In the genomic region with DNA sequence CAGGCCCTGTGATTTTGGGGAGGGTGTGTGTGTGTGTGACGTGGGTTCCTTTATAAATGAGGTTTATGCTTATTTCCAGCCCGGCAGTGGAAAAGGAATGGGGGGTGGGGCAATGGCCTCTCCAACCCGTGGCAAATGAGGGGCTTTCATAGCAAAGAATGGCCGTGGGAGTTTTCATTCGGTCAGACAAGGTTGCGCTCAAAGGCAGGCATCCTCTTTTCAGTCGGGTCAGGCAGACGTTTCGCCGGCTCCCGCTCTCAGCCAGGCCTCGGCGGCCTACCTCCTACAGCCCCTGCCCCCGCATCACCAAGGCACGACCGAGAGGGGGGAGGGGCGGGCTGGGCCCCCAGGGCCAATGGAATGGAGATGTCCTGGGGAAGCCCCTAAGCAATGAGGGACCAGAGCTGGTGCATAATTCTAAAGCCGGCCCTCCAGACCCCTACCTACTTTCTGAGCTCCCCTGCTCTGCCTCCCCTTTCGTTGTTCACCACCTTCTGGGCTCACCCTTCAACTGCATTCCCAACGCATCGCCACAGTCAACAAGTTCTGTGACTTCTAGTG, we compare ENCODE assay signal across 10 mouse cellular contexts. TPM values are rescaled to one million over a fixed set of nuclear protein-coding genes. Genes with fewer than 3 reads are reported as not detected.
DNase-seq lines count a peak whose midpoint lies in the region; ATAC-seq and TF ChIP-seq lines count a peak whose summit lies in the region.
"Had no signal": no experiment of that assay in that cellular context is flagged by ENCODE, and none has a peak within 500 bp of the region (broad histone marks: within the 10 kb centered on the region; RNA-seq: fewer than 3 reads in every experiment).

No protein-coding gene starts in this region.

- no peaks in the 10 kb centered on the region for H3K36me3 ChIP-seq in forebrain, embryonic 12.5 days (replicated peaks)
- no peaks in the 10 kb centered on the region for H3K36me3 ChIP-seq in forebrain, embryonic 16.5 days (ENCODE audit: control insufficient read depth, insufficient read depth)
- no peaks in the 10 kb centered on the region for H3K36me3 ChIP-seq in hindbrain, embryonic 13.5 days
- no peaks in the 10 kb centered on the region for H3K36me3 ChIP-seq in midbrain, postnatal 0 days (ENCODE audit: insufficient read depth, low read length)

- no peak overlapping the region for H3K4me3 ChIP-seq in forebrain, embryonic 12.5 days (replicated peaks)
- H3K4me3 ChIP-seq in forebrain, embryonic 16.5 days (replicated peaks; ENCODE audit: low read length): no peak overlapping the region
- peak overlapping the region; percentile 14 for H3K4me3 ChIP-seq in hindbrain, embryonic 13.5 days
- H3K4me3 ChIP-seq in midbrain, postnatal 0 days (ENCODE audit: low read depth, low read length): no peak overlapping the region
- H3K4me3 ChIP-seq: layer of hippocampus, adult 2 months had no signal

- 0% methylated on average over 21 of the region's 21 CpGs for WGBS in forebrain, embryonic 12.5 days
- WGBS in forebrain, embryonic 16.5 days: 1% methylated on average over 20 of the region's 21 CpGs
- WGBS in hindbrain, embryonic 13.5 days: 2% methylated on average over 18 of the region's 21 CpGs
- WGBS in midbrain, postnatal 0 days: 3% methylated on average over 21 of the region's 21 CpGs

- H3K4me2 ChIP-seq in forebrain, embryonic 12.5 days: peak overlapping the region; percentile 21; the same call in 1 of the 2 replicates
- H3K4me2 ChIP-seq in forebrain, embryonic 16.5 days (ENCODE audit: low read length): no peak overlapping the region
- peak overlapping the region; percentile 42 for H3K4me2 ChIP-seq in hindbrain, embryonic 13.5 days
- no peak overlapping the region for H3K4me2 ChIP-seq in midbrain, postnatal 0 days (ENCODE audit: low read depth, low read length, poor library complexity, severe bottlenecking)

- ATAC-seq in forebrain, embryonic 12.5 days (ENCODE audit: low FRiP score): peak; percentile 68; the same call in 1 of the 2 replicates
- ATAC-seq in forebrain, embryonic 16.5 days: no peak
- ATAC-seq in hindbrain, embryonic 13.5 days (ENCODE audit: low FRiP score): 0 out of 2 replicates have a peak, but pooled peaks have one; percentile 27
- ATAC-seq in midbrain, postnatal 0 days (ENCODE audit: low FRiP score): no peak; the same call in 1 of the 2 replicates

- intact Hi-C loops in left cerebral cortex, postnatal 36 days (cut with DNase I): loop anchor here (5.0 kb wide), 1 partner anchor 298 kb away; no protein-coding TSS in a partner anchor

- H3K9ac ChIP-seq in forebrain, embryonic 12.5 days: no peak overlapping the region
- no peak overlapping the region for H3K9ac ChIP-seq in forebrain, embryonic 16.5 days (replicated peaks; ENCODE audit: low read depth, low read length)
- H3K9ac ChIP-seq in hindbrain, embryonic 13.5 days: peak overlapping the region; percentile 20; the same call in 1 of the 2 replicates
- H3K9ac ChIP-seq in midbrain, postnatal 0 days (replicated peaks; ENCODE audit: low read length, poor library complexity, severe bottlenecking): no peak overlapping the region

- peak; percentile 79 for DNase-seq in embryo, embryonic 10 days (ENCODE audit: low spot score)
- peak; percentile 25 for DNase-seq in midbrain, postnatal 0 days (ENCODE audit: low spot score)
- no peak for DNase-seq in left cerebral cortex, postnatal 36 days (ENCODE audit: low spot score in 2 of 2)
- no peak for DNase-seq in spleen, postnatal 36 days (ENCODE audit: low spot score in 2 of 2)
- no peak for DNase-seq in spleen, adult 18-20 months
- DNase-seq: lung, adult 18-20 months had no signal

- H3K9me3 ChIP-seq in forebrain, embryonic 12.5 days: no peaks in the 10 kb centered on the region
- H3K9me3 ChIP-seq in forebrain, embryonic 16.5 days (ENCODE audit: control insufficient read depth, low read length): no peaks in the 10 kb centered on the region
- H3K9me3 ChIP-seq in hindbrain, embryonic 13.5 days: no peaks in the 10 kb centered on the region
- H3K9me3 ChIP-seq in midbrain, postnatal 0 days (ENCODE audit: low read length): no peaks in the 10 kb centered on the region

- H3K27ac ChIP-seq in forebrain, embryonic 12.5 days: 0 out of 2 replicates have a peak overlapping the region, but pooled peaks have one; percentile 36
- no peak overlapping the region for H3K27ac ChIP-seq in forebrain, embryonic 16.5 days (ENCODE audit: low read length)
- peak overlapping the region; percentile 64 for H3K27ac ChIP-seq in hindbrain, embryonic 13.5 days
- no peak overlapping the region for H3K27ac ChIP-seq in midbrain, postnatal 0 days (ENCODE audit: low read depth, low read length)
- H3K27ac ChIP-seq: layer of hippocampus, adult 2 months had no signal

- TF ChIP-seq CTCF in midbrain, postnatal 0 days (IDR thresholded peaks at IDR 0.05): no peak

- peaks cover 35% of the 10 kb centered on the region for H3K4me1 ChIP-seq in forebrain, embryonic 12.5 days
- H3K4me1 ChIP-seq in forebrain, embryonic 16.5 days (replicated peaks; ENCODE audit: control insufficient read depth, insufficient read depth, low read length): peaks cover 8% of the 10 kb centered on the region
- peaks cover 50% of the 10 kb centered on the region for H3K4me1 ChIP-seq in hindbrain, embryonic 13.5 days (replicated peaks)
- H3K4me1 ChIP-seq in midbrain, postnatal 0 days (ENCODE audit: insufficient read depth, low read length): no peaks in the 10 kb centered on the region

- peaks cover 94% of the 10 kb centered on the region for H3K27me3 ChIP-seq in forebrain, embryonic 12.5 days
- H3K27me3 ChIP-seq in forebrain, embryonic 16.5 days (replicated peaks; ENCODE audit: control insufficient read depth, insufficient read depth, low read length): peaks cover 81% of the 10 kb centered on the region
- peaks cover 92% of the 10 kb centered on the region for H3K27me3 ChIP-seq in hindbrain, embryonic 13.5 days
- peaks cover 71% of the 10 kb centered on the region for H3K27me3 ChIP-seq in midbrain, postnatal 0 days (ENCODE audit: insufficient read depth, low read length)

RNA-seq across cellular contexts. Expression of gene Msx2, which starts 8.4 kb away (rescaled TPM):
- polyA plus RNA-seq in forebrain, embryonic 12.5 days (2016; fragmentation: Nextera tagmentation; extraction: Ambion mirVana): 9.8 and 19.6 TPM in 2 replicates
- polyA plus RNA-seq in forebrain, embryonic 16.5 days (2015; fragmentation: Nextera tagmentation; extraction: Ambion mirVana): 0.38 and 0.41 TPM in 2 replicates
- 7.5 and 8.3 TPM in 2 replicates for polyA plus RNA-seq in hindbrain, embryonic 13.5 days (2015; fragmentation: Nextera tagmentation; extraction: Ambion mirVana)
- total RNA-seq in midbrain, postnatal 0 days (2014; rRNA removed): 0.71 and 2.2 TPM in 2 replicates
- 0.23 and 0.39 TPM in 2 replicates for polyA plus RNA-seq in midbrain, postnatal 0 days (2015; fragmentation: Nextera tagmentation; extraction: Ambion mirVana)
- total RNA-seq in left cerebral cortex, postnatal 36 days (2021): under 1 TPM; 0.36 to 0.49 TPM

Comparison
In these comparisons a context has a peak if more than half of its experiments do, and no peak if none do; other contexts are left out.
1. ATAC-seq: peak in forebrain, embryonic 12.5 days (single experiment) and hindbrain, embryonic 13.5 days (single experiment); none in forebrain, embryonic 16.5 days (single experiment) and midbrain, postnatal 0 days (single experiment).
2. H3K27ac ChIP-seq: peak in forebrain, embryonic 12.5 days (single experiment) and hindbrain, embryonic 13.5 days (single experiment); none in forebrain, embryonic 16.5 days (single experiment) and midbrain, postnatal 0 days (single experiment).
3. H3K4me2 ChIP-seq: peak in forebrain, embryonic 12.5 days (single experiment) and hindbrain, embryonic 13.5 days (single experiment); none in forebrain, embryonic 16.5 days (single experiment) and midbrain, postnatal 0 days (single experiment).
4. DNase-seq: peak in embryo, embryonic 10 days (single experiment) and midbrain, postnatal 0 days (single experiment); none in left cerebral cortex, postnatal 36 days (0 of 2), spleen, postnatal 36 days (0 of 2) and spleen, adult 18-20 months (0 of 2).